Mouse (Mus musculus) left cerebral cortex, adult 2 months (tissue): ENCODE results near the gene A930018P22Rik. TPM values are rescaled to one million over a fixed set of nuclear protein-coding genes. Genes with fewer than 3 reads are reported as not detected.

Experiments
- DNase-seq, 2 experiments: peaks; one replicate each; pipeline ENCODE4 v3.0.0; 2021 to 2022; ENCODE audit warnings: low spot score in 2 of 2, mixed read lengths in 1 of 2; ENCODE audit errors: extremely low spot score in 1 of 2
- H3K27ac ChIP-seq: fragments of 200-600 bp; 2 replicates; pipeline ENCODE4 v1.8.1; 2022
- H3K4me3 ChIP-seq: fragments of 200-600 bp; 2 replicates; pipeline ENCODE4 v1.8.1; 2022
- CTCF ChIP-seq: fragments of 200-600 bp; IDR thresholded peaks from 2 replicates; pipeline ENCODE4 v1.8.1; 2022; ENCODE audit warnings: antibody characterized with exemption, mild to moderate bottlenecking, moderate library complexity
- intact Hi-C: fragments of 180-260 bp; cut with DNase I; formaldehyde crosslinking; loops from one replicate; pipeline ENCODE4 v1.15.1; 2025
- total RNA-seq, 2 experiments: library from RNA; stranded (reverse); gene quantifications; 2 replicates each; pipeline ENCODE4 v1.2.3; 2021

The A930018P22Rik gene
- total RNA-seq, 2 experiments from 2014 or later = 0.59 TPM; not detected in 1

DNA sequence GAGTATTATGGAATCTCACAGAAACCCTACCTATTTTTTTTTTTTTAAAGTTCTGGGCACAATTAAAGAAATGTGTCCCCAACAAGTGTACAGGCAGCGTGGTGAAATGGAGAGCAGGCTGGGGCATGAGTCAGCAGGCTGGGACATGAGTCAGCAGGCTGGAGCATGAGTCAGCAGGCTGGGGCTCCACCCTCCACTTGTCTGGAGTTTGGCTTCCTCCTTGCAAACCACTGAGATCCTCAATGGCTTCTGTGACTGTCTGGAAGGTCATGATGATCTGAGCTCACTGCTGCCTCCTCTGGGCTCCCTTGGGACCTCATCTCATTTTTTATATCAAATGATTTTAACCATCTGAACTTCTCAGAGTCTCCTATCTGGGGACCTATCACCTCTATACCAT, 23.4 kb downstream of the A930018P22Rik start:
- TF ChIP-seq CTCF = peak; percentile 32
- peak; percentile 39 to 63 for DNase-seq
- H3K4me3 ChIP-seq = no peak overlapping the region
- intact Hi-C loops = no loop called here
- H3K27ac ChIP-seq = no peak overlapping the region

GRCm38 (mm10) chr2:104147910-104148561, 25.5 kb downstream of the A930018P22Rik start:
- TF ChIP-seq CTCF = no peak
- intact Hi-C loops = no loop called here
- DNase-seq = no peak
- Histone ChIP-seq H3K4me3 (no peak overlapping the region), H3K27ac (no peak overlapping the region)

DNA sequence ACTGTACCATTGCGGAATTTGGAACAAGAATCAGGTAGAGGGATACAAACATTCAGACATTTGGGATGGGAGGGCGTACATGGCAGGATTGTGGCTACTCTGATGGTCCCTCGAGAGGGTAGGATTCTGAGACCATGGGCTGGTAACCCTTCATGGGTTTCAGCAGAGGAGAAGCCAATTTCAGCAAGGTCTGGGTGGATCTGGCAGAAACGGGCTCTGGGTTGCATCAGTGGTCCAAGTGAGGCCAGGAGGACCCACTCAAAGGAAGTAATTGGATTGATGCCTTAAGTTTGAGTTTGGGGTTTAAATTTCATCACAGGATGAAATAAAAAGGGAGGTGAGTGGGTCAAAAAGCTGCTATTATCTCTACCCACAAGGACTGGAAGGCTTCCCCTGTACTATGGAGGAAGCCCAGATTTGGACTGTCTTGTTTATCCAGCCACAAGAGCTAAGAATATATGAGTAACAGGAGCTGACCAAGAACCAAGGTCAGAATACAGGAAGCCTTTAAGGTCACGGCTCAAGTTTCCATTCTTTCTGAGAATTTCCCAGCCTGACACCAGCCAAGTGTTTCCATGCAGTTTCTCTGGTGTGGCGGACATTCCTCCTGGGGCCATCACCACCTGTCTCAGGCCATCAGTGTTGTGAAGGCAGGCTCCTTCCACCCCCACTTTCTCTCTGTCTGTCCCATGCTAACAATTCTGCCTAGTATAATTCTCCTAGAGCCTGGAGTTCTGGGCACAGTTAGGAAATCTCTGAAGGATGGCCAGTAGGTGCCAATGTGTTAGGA, 28.2 kb downstream of the A930018P22Rik start:
- H3K4me3 ChIP-seq = no peak overlapping the region
- no peak overlapping the region for H3K27ac ChIP-seq
- intact Hi-C loops = no loop called here
- no peak for TF ChIP-seq CTCF
- no peak for DNase-seq

DNA sequence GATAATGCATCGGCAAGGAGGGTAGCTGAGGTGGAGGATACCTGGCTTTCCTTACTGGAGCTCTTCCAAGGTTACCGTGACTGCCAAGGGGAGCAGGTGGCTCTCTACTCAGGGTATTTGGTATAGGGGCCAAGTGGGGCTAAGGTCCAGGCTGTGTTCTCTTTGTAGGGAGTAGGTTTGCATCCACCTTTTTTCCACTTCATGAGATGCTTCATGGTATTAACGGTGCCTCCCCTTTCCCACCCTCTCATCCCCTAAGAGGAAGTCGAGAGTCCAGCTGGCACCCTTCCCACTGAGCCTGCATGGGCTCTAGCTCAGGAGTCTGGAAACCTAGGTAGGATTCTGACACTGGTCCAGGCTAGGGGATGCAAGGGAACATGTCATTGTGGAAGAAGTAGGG, 30.8 kb downstream of the A930018P22Rik start:
- Histone ChIP-seq H3K27ac (no peak overlapping the region), H3K4me3 (no peak overlapping the region)
- TF ChIP-seq CTCF = no peak
- DNase-seq = no peak
- intact Hi-C loops = no loop called here

DNA sequence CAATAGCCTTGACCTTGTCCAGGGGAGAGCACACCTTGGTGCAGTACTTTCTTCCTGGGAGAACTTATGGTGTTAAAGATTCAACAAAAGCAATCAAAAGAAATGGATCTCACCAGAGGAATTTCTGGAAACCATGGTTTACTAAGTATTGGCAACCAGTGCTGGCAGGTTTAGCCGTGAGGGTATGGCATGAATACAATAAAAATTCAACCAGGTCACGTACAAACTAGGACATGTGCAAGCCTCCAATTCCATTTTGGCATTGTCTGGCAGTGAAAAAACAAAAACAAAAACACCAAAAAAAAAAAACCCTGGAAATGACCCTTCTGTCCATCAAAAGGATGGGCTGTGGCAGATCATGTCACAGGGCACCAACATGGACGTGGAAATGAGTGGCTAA, 31.3 kb downstream of the A930018P22Rik start:
- DNase-seq = no peak
- H3K4me3 ChIP-seq = no peak overlapping the region
- H3K27ac ChIP-seq = no peak overlapping the region
- intact Hi-C loops = no loop called here
- no peak for TF ChIP-seq CTCF

DNA sequence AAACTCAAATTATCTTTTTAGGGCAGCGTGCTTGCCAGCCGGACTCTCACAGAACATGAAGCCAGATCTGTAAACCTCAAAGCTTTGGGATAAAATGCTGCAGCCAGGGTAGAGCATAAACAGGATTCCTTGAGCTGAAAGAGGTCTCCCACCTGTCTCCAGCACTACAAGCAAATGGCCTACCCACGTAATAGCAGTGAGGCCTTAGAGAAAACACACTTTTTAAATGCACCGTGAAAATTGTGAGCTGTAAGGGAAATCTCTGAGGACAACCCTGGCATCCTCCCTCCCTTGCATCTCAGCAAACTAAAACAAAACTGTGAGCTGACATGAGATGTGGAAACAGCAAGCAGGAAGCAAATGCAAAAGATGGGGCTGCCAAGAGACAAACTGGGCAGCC, 35.3 kb downstream of the A930018P22Rik start:
- TF ChIP-seq CTCF = no peak
- intact Hi-C loops = no loop called here
- Histone ChIP-seq H3K4me3 (no peak overlapping the region), H3K27ac (no peak overlapping the region)
- no peak for DNase-seq

GRCm38 (mm10) chr2:104163418-104163817, 40.8 kb downstream of the A930018P22Rik start:
- DNase-seq = no peak
- no peak overlapping the region for H3K27ac ChIP-seq
- TF ChIP-seq CTCF = no peak
- H3K4me3 ChIP-seq = no peak overlapping the region
- intact Hi-C loops = no loop called here

- DNase-seq = no peak
- TF ChIP-seq CTCF = no peak
Observed at GRCm38 (mm10) chr2:104163978-104164487, 41.5 kb downstream of the A930018P22Rik start.

GRCm38 (mm10) chr2:104165631-104166030, 43.1 kb downstream of the A930018P22Rik start:
- no peak for DNase-seq
- no peak overlapping the region for H3K27ac ChIP-seq
- no peak for TF ChIP-seq CTCF
- no peak overlapping the region for H3K4me3 ChIP-seq
- intact Hi-C loops = no loop called here

More at GRCm38 (mm10) chr2:104163978-104164487, 41.5 kb downstream of the A930018P22Rik start:
- intact Hi-C loops = no loop called here
- H3K4me3 ChIP-seq = no peak overlapping the region
- no peak overlapping the region for H3K27ac ChIP-seq

DNA sequence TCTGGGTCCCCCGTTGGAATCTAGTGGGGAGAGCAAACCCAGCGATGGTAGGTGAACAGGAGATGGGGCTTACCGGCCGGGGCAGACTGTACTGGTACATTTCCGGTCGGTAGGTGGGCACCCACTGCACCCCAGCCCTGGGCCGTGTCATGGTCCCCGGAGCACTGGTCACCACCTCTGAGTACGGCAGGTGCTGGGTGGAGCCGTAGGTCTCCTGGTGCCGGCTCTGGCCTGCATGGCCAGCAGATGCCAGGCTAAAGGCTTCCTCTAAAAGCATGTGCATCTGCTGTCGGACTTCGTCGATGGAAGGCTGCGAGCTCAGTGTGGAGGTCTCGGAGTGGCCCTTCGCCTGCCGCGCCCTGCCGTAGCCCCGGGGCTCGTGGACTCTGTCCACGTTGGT, 45.2 kb downstream of the A930018P22Rik start:
- no peak overlapping the region for H3K27ac ChIP-seq
- TF ChIP-seq CTCF = no peak
- H3K4me3 ChIP-seq = no peak overlapping the region
- no peak for DNase-seq
- intact Hi-C loops = no loop called here

GRCm38 (mm10) chr2:104168186-104168896, 45.8 kb downstream of the A930018P22Rik start:
- intact Hi-C loops = no loop called here
- TF ChIP-seq CTCF = no peak
- Histone ChIP-seq H3K4me3 (no peak overlapping the region), H3K27ac (no peak overlapping the region)
- no peak for DNase-seq
